Mouse (Mus musculus) spleen, adult 18-20 months (tissue): ENCODE measurements around the gene Scap.

ENCODE experiments used
- DNase-seq, 2 experiments: peaks; one replicate each; pipeline ENCODE4 v3.0.0; 2022; ENCODE audit warnings: mixed read lengths in 2 of 2

Gene Scap

GRCm38 (mm10) chr9:110333135-110333895, at the start of gene Scap:
TSS of gene Scap (plus strand) at chr9:110333288.
- DNase-seq = peak; percentile 93 to 99

GRCm38 (mm10) chr9:110284075-110284697, 48.9 kb upstream of the Scap start:
- DNase-seq = no peak

GRCm38 (mm10) chr9:110287321-110287924, 45.7 kb upstream of the Scap start:
- no peak for DNase-seq

GRCm38 (mm10) chr9:110293254-110293718, 39.8 kb upstream of the Scap start:
- DNase-seq = no peak

GRCm38 (mm10) chr9:110293873-110294415, 39.1 kb upstream of the Scap start:
- no peak for DNase-seq

GRCm38 (mm10) chr9:110294786-110295185, 38.3 kb upstream of the Scap start:
- no peak for DNase-seq

- peak; percentile 40 to 74 for DNase-seq
Measured at GRCm38 (mm10) chr9:110296867-110297627, 36.0 kb upstream of the Scap start.

GRCm38 (mm10) chr9:110304516-110304915, 28.6 kb upstream of the Scap start:
- DNase-seq = no peak

- peak; percentile 79 to 84 for DNase-seq
Measured at GRCm38 (mm10) chr9:110304969-110305651, 28.0 kb upstream of the Scap start, which contains the start of gene Elp6. TSS of gene Elp6 (plus strand) at chr9:110305173.

- no peak for DNase-seq
Measured at GRCm38 (mm10) chr9:110306371-110306770, 26.7 kb upstream of the Scap start.

- no peak for DNase-seq
Measured at GRCm38 (mm10) chr9:110314706-110315105, 18.4 kb upstream of the Scap start.

- DNase-seq = no peak
Measured at GRCm38 (mm10) chr9:110315410-110315809, 17.7 kb upstream of the Scap start.

GRCm38 (mm10) chr9:110315904-110316303, 17.2 kb upstream of the Scap start:
- DNase-seq = no peak

GRCm38 (mm10) chr9:110316503-110316902, 16.6 kb upstream of the Scap start:
- no peak for DNase-seq

GRCm38 (mm10) chr9:110320769-110321168, 12.3 kb upstream of the Scap start:
- DNase-seq = no peak

GRCm38 (mm10) chr9:110322972-110323371, 10.1 kb upstream of the Scap start:
- DNase-seq = no peak

GRCm38 (mm10) chr9:110324181-110324580, 8.9 kb upstream of the Scap start:
- DNase-seq = no peak

- no peak for DNase-seq
Measured at GRCm38 (mm10) chr9:110328178-110328577, 4.9 kb upstream of the Scap start.

- no peak for DNase-seq
Measured at GRCm38 (mm10) chr9:110328946-110329630, 4.0 kb upstream of the Scap start.

- DNase-seq = peak; percentile 30 to 34
Measured at GRCm38 (mm10) chr9:110329655-110330054, 3.4 kb upstream of the Scap start.

GRCm38 (mm10) chr9:110330341-110330740, 2.7 kb upstream of the Scap start:
- DNase-seq = no peak
